In the genomic region with DNA sequence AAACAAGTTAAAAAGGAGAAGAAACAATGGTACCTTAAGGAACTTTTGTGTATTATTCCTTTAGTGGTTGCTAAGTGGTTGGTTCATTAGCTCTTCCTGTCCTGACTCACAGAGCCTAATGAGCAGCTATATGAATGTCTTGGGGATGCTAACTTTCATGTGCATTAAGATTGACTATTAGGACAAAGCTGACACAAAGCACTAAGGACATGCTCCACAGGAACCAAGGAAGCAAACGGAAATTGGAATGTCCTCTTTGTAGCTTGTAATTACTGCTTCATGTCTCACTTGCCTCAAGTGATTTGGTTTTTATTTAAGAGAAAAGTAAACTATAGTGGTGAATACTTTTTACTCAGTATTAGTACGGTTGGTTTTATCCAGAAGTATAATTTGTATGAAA, we compare ENCODE assay signal across 24 mouse cellular contexts.
DNase-seq lines count a peak whose midpoint lies in the region; ATAC-seq and TF ChIP-seq lines count a peak whose summit lies in the region.
"Had no signal": no experiment of that assay in that cellular context is flagged by ENCODE, and none has a peak within 500 bp of the region (broad histone marks: within the 10 kb centered on the region; RNA-seq: fewer than 3 reads in every experiment).

No protein-coding gene starts in this region.

- ATAC-seq in midbrain, postnatal 0 days (ENCODE audit: low FRiP score) = no peak
- no peak for ATAC-seq in midbrain, embryonic 15.5 days (replicated peaks)
- ATAC-seq: activated CD4-positive, CD25-positive, alpha-beta regulatory T cell, adult 4 months; CD4-positive, CD25-positive, alpha-beta regulatory T cell, adult 4 months; Patski had no signal

- no peaks in the 10 kb centered on the region for H3K4me1 ChIP-seq in midbrain, postnatal 0 days (ENCODE audit: insufficient read depth, low read length)
- no peaks in the 10 kb centered on the region for H3K4me1 ChIP-seq in midbrain, embryonic 15.5 days

- no peak overlapping the region for H3K9ac ChIP-seq in midbrain, postnatal 0 days (replicated peaks; ENCODE audit: low read length, poor library complexity, severe bottlenecking)
- no peak overlapping the region for H3K9ac ChIP-seq in midbrain, embryonic 15.5 days

- no peak overlapping the region for H3K4me3 ChIP-seq in midbrain, postnatal 0 days (ENCODE audit: low read depth, low read length)
- no peak overlapping the region for H3K4me3 ChIP-seq in midbrain, embryonic 15.5 days

- H3K4me2 ChIP-seq in midbrain, postnatal 0 days (ENCODE audit: low read depth, low read length, poor library complexity, severe bottlenecking) = no peak overlapping the region
- H3K4me2 ChIP-seq in midbrain, embryonic 15.5 days = no peak overlapping the region

- no peak overlapping the region for H3K27ac ChIP-seq in midbrain, postnatal 0 days (ENCODE audit: low read depth, low read length)
- H3K27ac ChIP-seq in midbrain, embryonic 15.5 days = no peak overlapping the region

- no peaks in the 10 kb centered on the region for H3K9me3 ChIP-seq in midbrain, postnatal 0 days (ENCODE audit: low read length)
- H3K9me3 ChIP-seq in midbrain, embryonic 15.5 days = no peaks in the 10 kb centered on the region
- H3K9me3 ChIP-seq: G1E had no signal

- peak; percentile 24 for DNase-seq in midbrain, postnatal 0 days (ENCODE audit: low spot score)
- peak; percentile 60 for DNase-seq in Muller cell, postnatal 12 days (ENCODE audit: inconsistent ontology term)
- DNase-seq in retina, embryonic 14.5 days (ENCODE audit: low spot score) = peak; percentile 64
- DNase-seq in retina, postnatal 1 day = peak; percentile 27
- DNase-seq in spleen, postnatal 14 days (ENCODE audit: low spot score in 2 of 2) = no peak
- no peak for DNase-seq in MN1 (ENCODE audit: low spot score)
- no peak for DNase-seq in cerebellum, postnatal 36 days
- DNase-seq: adrenal gland, adult 2 months; adrenal gland, adult 8-10 months; adrenal gland, postnatal 10 days; adrenal gland, postnatal 14 days; adrenal gland, postnatal 25 days; adrenal gland, postnatal 36 days; B cell, adult 2 months; cerebellum, adult 11 months; cerebellum, adult 11-12 months; cerebellum, adult 18-20 months; cerebellum, adult 2 months had no signal

- H3K36me3 ChIP-seq in midbrain, postnatal 0 days (ENCODE audit: insufficient read depth, low read length) = no peaks in the 10 kb centered on the region
- no peaks in the 10 kb centered on the region for H3K36me3 ChIP-seq in midbrain, embryonic 15.5 days (replicated peaks)
- H3K36me3 ChIP-seq: G1E had no signal

- 78% methylated on average over 2 of the region's 2 CpGs for WGBS in midbrain, postnatal 0 days
- WGBS in midbrain, embryonic 15.5 days = 68% methylated on average over 2 of the region's 2 CpGs

- H3K27me3 ChIP-seq in midbrain, postnatal 0 days (ENCODE audit: insufficient read depth, low read length) = no peaks in the 10 kb centered on the region
- H3K27me3 ChIP-seq in midbrain, embryonic 15.5 days (replicated peaks) = no peaks in the 10 kb centered on the region
- H3K27me3 ChIP-seq: CH12.LX, Patski had no signal

- no peak for TF ChIP-seq CTCF in midbrain, postnatal 0 days (IDR thresholded peaks at IDR 0.05)

Comparison
In these comparisons a context has a peak if more than half of its experiments do, and no peak if none do; other contexts are left out.
1. DNase-seq: peak in midbrain, postnatal 0 days (single experiment), Muller cell, postnatal 12 days (single experiment), retina, embryonic 14.5 days (single experiment) and retina, postnatal 1 day (single experiment); none in spleen, postnatal 14 days (0 of 2), MN1 (single experiment) and cerebellum, postnatal 36 days (0 of 2).